ENCODE assay signal across 30 mouse cellular contexts in genomic region chrX:164306250-164306649, GRCm38 (mm10). TPM values are rescaled to one million over a fixed set of nuclear protein-coding genes. Genes with fewer than 3 reads are reported as not detected.
DNase-seq lines count a peak whose midpoint lies in the region; ATAC-seq and TF ChIP-seq lines count a peak whose summit lies in the region.
"Had no signal": no experiment of that assay in that cellular context is flagged by ENCODE, and none has a peak within 500 bp of the region (broad histone marks: within the 10 kb centered on the region; RNA-seq: fewer than 3 reads in every experiment).

No protein-coding gene starts in this region.

- ATAC-seq in lung, embryonic 16.5 days (ENCODE audit: low read depth) = peak; percentile 57; the same call in 1 of the 2 replicates
- ATAC-seq: forebrain, postnatal 0 days; hindbrain, embryonic 16.5 days; liver, embryonic 12.5 days; liver, postnatal 0 days; Patski had no signal

- no peak overlapping the region for H3K4me2 ChIP-seq in lung, embryonic 16.5 days (ENCODE audit: low read depth, low read length)
- H3K4me2 ChIP-seq: embryonic facial prominence, embryonic 15.5 days; forebrain, embryonic 12.5 days; liver, embryonic 12.5 days had no signal

- H3K4me3 ChIP-seq in kidney, adult 2 months (ENCODE audit: insufficient read depth, low read depth, low read length) = no peak overlapping the region
- no peak overlapping the region for H3K4me3 ChIP-seq in lung, embryonic 16.5 days (ENCODE audit: low read length)
- H3K4me3 ChIP-seq: embryonic facial prominence, embryonic 10.5 days; embryonic facial prominence, embryonic 15.5 days; forebrain, embryonic 12.5 days; left cerebral cortex, adult 2 months; liver, embryonic 12.5 days had no signal

- no peaks in the 10 kb centered on the region for H3K36me3 ChIP-seq in kidney, adult 2 months (ENCODE audit: control insufficient read depth, insufficient read depth, low read length)
- no peaks in the 10 kb centered on the region for H3K36me3 ChIP-seq in lung, embryonic 16.5 days (ENCODE audit: control insufficient read depth, insufficient read depth, low read length)
- H3K36me3 ChIP-seq: embryonic facial prominence, embryonic 10.5 days; embryonic facial prominence, embryonic 15.5 days; forebrain, embryonic 12.5 days; liver, embryonic 12.5 days had no signal

- no peaks in the 10 kb centered on the region for H3K27me3 ChIP-seq in kidney, adult 2 months (replicated peaks; ENCODE audit: control insufficient read depth, insufficient read depth, low read length)
- H3K27me3 ChIP-seq in lung, embryonic 16.5 days (ENCODE audit: control insufficient read depth, insufficient read depth, low read depth, low read length) = no peaks in the 10 kb centered on the region; the same call in 1 of the 2 replicates
- H3K27me3 ChIP-seq: CH12.LX; embryonic facial prominence, embryonic 15.5 days; liver, embryonic 12.5 days had no signal

- H3K9me3 ChIP-seq in lung, embryonic 16.5 days (ENCODE audit: control insufficient read depth, low read length) = no peaks in the 10 kb centered on the region
- H3K9me3 ChIP-seq: embryonic facial prominence, embryonic 10.5 days; embryonic facial prominence, embryonic 15.5 days; forebrain, embryonic 12.5 days; liver, embryonic 12.5 days had no signal

- no peak for TF ChIP-seq CTCF in kidney, adult 2 months (conservative IDR thresholded peaks at IDR 0.05; ENCODE audit: insufficient read depth, insufficient read length, low read depth, low read length)

- WGBS in kidney, adult 2 months = 54% methylated on average over 2 of the region's 2 CpGs
- 38% methylated on average over 2 of the region's 2 CpGs for WGBS in lung, embryonic 16.5 days

- DNase-seq in adrenal gland, adult (ENCODE audit: inconsistent age in 2 of 2, low spot score in 1 of 2) = peak; percentile 36 to 47
- DNase-seq in adrenal gland, postnatal 25 days = no peak
- DNase-seq in kidney, adult 2 months = peak; percentile 10
- no peak for DNase-seq in kidney, postnatal 4 days
- DNase-seq in lung, postnatal 4 days = no peak
- peak; percentile 36 for DNase-seq in lung, postnatal 36 days
- no peak for DNase-seq in layer of hippocampus, adult 8-10 months (ENCODE audit: low spot score in 2 of 2)
- DNase-seq: cerebellum, adult 2 months; cerebellum, postnatal 25 days; forebrain, postnatal 0 days; gastrocnemius, postnatal 10 days; heart, postnatal 14 days; left cerebral cortex, postnatal 4 days; liver, postnatal 0 days; midbrain, embryonic 14.5 days; thymus, adult 2 months; thymus, postnatal 36 days had no signal

- TF ChIP-seq POLR2A in kidney, adult 2 months (IDR thresholded peaks at IDR 0.05; ENCODE audit: low read depth, low read length) = no peak

- no peaks in the 10 kb centered on the region for H3K4me1 ChIP-seq in kidney, adult 2 months (ENCODE audit: control insufficient read depth, insufficient read depth, low read length)
- no peaks in the 10 kb centered on the region for H3K4me1 ChIP-seq in lung, embryonic 16.5 days (replicated peaks; ENCODE audit: control insufficient read depth, insufficient read depth, low read length)
- H3K4me1 ChIP-seq: embryonic facial prominence, embryonic 10.5 days; embryonic facial prominence, embryonic 15.5 days; forebrain, embryonic 12.5 days; liver, embryonic 12.5 days had no signal

- H3K9ac ChIP-seq in lung, embryonic 16.5 days (ENCODE audit: low read length) = no peak overlapping the region
- H3K9ac ChIP-seq: embryonic facial prominence, embryonic 15.5 days; forebrain, embryonic 12.5 days; forebrain, postnatal 0 days; liver, embryonic 12.5 days; liver, postnatal 0 days had no signal

- H3K27ac ChIP-seq in kidney, adult 2 months (ENCODE audit: insufficient read depth, low read depth, low read length) = no peak overlapping the region
- H3K27ac ChIP-seq in lung, embryonic 16.5 days (ENCODE audit: low read length) = no peak overlapping the region; the same call in 1 of the 2 replicates
- H3K27ac ChIP-seq: embryonic facial prominence, embryonic 10.5 days; embryonic facial prominence, embryonic 15.5 days; forebrain, embryonic 12.5 days; left cerebral cortex, adult 2 months; liver, embryonic 12.5 days had no signal

RNA-seq across cellular contexts. Expression of gene Pir, which starts 37.1 kb away (rescaled TPM):
- total RNA-seq in adrenal gland, postnatal 25 days (2021) = 3.2 and 3.6 TPM in 2 replicates
- 1.1 and 1.7 TPM in 2 replicates for polyA plus RNA-seq in kidney, adult 2 months (2012; rRNA removed)
- 17.1 and 17.7 TPM in 2 replicates for polyA plus RNA-seq in lung, embryonic 16.5 days (2015; fragmentation: Nextera tagmentation; extraction: Ambion mirVana)
- 10 to 100 TPM in 1 of 4 experiments, 1 to 10 TPM in 3; 5.8 to 10.6 (median 8.0) TPM for total RNA-seq in layer of hippocampus, adult 8-10 months (2022)
- total RNA-seq: CH12.LX; monocyte, adult 5-6 weeks had no signal
- polyA plus RNA-seq: Patski had no signal

RNA-seq across cellular contexts. Expression of gene Bmx, which starts 48.3 kb away (rescaled TPM):
- total RNA-seq in adrenal gland, postnatal 25 days (2021) = 0.30 TPM in 1 of 2 replicates, not detected in the other
- polyA plus RNA-seq in kidney, adult 2 months (2012; rRNA removed) = 0.34 and 0.50 TPM in 2 replicates
- 1.3 and 1.6 TPM in 2 replicates for polyA plus RNA-seq in lung, embryonic 16.5 days (2015; fragmentation: Nextera tagmentation; extraction: Ambion mirVana)
- total RNA-seq in layer of hippocampus, adult 8-10 months (2022) = 1 to 10 TPM in 2 of 4 experiments, under 1 TPM in 2; 0.80 to 1.8 (median 1.1) TPM
- total RNA-seq: ES-E14 had no signal
- polyA plus RNA-seq: C2C12; neural tube, embryonic 14.5 days; Patski had no signal

Comparison
In these comparisons a context has a peak if more than half of its experiments do, and no peak if none do; other contexts are left out.
1. DNase-seq: peak in adrenal gland, adult (2 of 2), kidney, adult 2 months (single experiment) and lung, postnatal 36 days (single experiment); none in adrenal gland, postnatal 25 days (single experiment), kidney, postnatal 4 days (0 of 2), lung, postnatal 4 days (0 of 2) and layer of hippocampus, adult 8-10 months (0 of 2).